ENCODE assay signal across 19 mouse cellular contexts in genomic region chr3:151707335-151707734, GRCm38 (mm10). TPM values are rescaled to one million over a fixed set of nuclear protein-coding genes. Genes with fewer than 3 reads are reported as not detected.
"Had no signal": no experiment of that assay in that cellular context is flagged by ENCODE, and none has a peak within 500 bp of the region (broad histone marks: within the 10 kb centered on the region; RNA-seq: fewer than 3 reads in every experiment).

No protein-coding gene starts in this region.

- DNase-seq: kidney, adult 18-20 months; kidney, postnatal 25 days; layer of hippocampus, adult 9-11 months; liver, embryonic 13.5 days; liver, postnatal 0 days; right cerebral cortex, postnatal 14 days; thymus, postnatal 36 days had no signal

- H3K36me3 ChIP-seq: intestine, embryonic 15.5 days; kidney, embryonic 15.5 days; limb, embryonic 10.5 days; liver, embryonic 13.5 days; midbrain, embryonic 15.5 days; stomach, embryonic 15.5 days had no signal

- H3K27ac ChIP-seq: intestine, embryonic 15.5 days; kidney, embryonic 15.5 days; limb, embryonic 10.5 days; liver, embryonic 13.5 days; macrophage; midbrain, embryonic 15.5 days; stomach, embryonic 15.5 days had no signal

- H3K4me1 ChIP-seq: intestine, embryonic 15.5 days; kidney, embryonic 15.5 days; limb, embryonic 10.5 days; liver, embryonic 13.5 days; megakaryocyte, embryonic 14.5 days; midbrain, embryonic 15.5 days; stomach, embryonic 15.5 days had no signal

- H3K9me3 ChIP-seq: intestine, embryonic 15.5 days; kidney, embryonic 15.5 days; limb, embryonic 10.5 days; liver, embryonic 13.5 days; midbrain, embryonic 15.5 days; stomach, embryonic 15.5 days had no signal

- H3K27me3 ChIP-seq: intestine, embryonic 15.5 days; kidney, embryonic 15.5 days; liver, embryonic 13.5 days; megakaryocyte, embryonic 14.5 days; midbrain, embryonic 15.5 days; stomach, embryonic 15.5 days had no signal

- H3K9ac ChIP-seq: intestine, embryonic 15.5 days; kidney, embryonic 15.5 days; liver, embryonic 13.5 days; liver, postnatal 0 days; midbrain, embryonic 15.5 days; stomach, embryonic 15.5 days had no signal

- ATAC-seq: intestine, embryonic 15.5 days; liver, postnatal 0 days; midbrain, embryonic 15.5 days had no signal

- H3K4me3 ChIP-seq: intestine, embryonic 15.5 days; kidney, embryonic 15.5 days; limb, embryonic 10.5 days; liver, embryonic 13.5 days; megakaryocyte, embryonic 14.5 days; midbrain, embryonic 15.5 days; stomach, embryonic 15.5 days had no signal

- H3K4me2 ChIP-seq: intestine, embryonic 15.5 days; kidney, embryonic 15.5 days; liver, embryonic 13.5 days; midbrain, embryonic 11.5 days; midbrain, embryonic 15.5 days; stomach, embryonic 15.5 days had no signal

RNA-seq across cellular contexts. Expression of gene Ifi44, which starts 42.4 kb away (rescaled TPM):
- total RNA-seq: left cerebral cortex, postnatal 10 days had no signal
- polyA plus RNA-seq: limb, embryonic 10.5 days had no signal

RNA-seq across cellular contexts. Expression of gene Ifi44l, which starts 55.4 kb away (rescaled TPM):
- total RNA-seq: left cerebral cortex, postnatal 10 days had no signal
- polyA plus RNA-seq: intestine, embryonic 15.5 days; kidney, embryonic 15.5 days; limb, embryonic 10.5 days; liver, embryonic 13.5 days; liver, postnatal 0 days; lung, embryonic 16.5 days; macrophage; midbrain, embryonic 11.5 days; midbrain, embryonic 15.5 days; spleen, adult 2 months; stomach, embryonic 15.5 days; thymus, postnatal 0 days had no signal
